22 mouse cellular contexts compared by ENCODE assay signal in genomic region chr3:96997770-96998169, GRCm38 (mm10).
DNase-seq lines count a peak whose midpoint lies in the region; ATAC-seq and TF ChIP-seq lines count a peak whose summit lies in the region.
"Had no signal": no experiment of that assay in that cellular context is flagged by ENCODE, and none has a peak within 500 bp of the region (broad histone marks: within the 10 kb centered on the region; RNA-seq: fewer than 3 reads in every experiment).

No protein-coding gene starts in this region.

- no peak overlapping the region for H3K4me3 ChIP-seq in liver, postnatal 0 days (ENCODE audit: low read depth, low read length)
- no peak overlapping the region for H3K4me3 ChIP-seq in liver, embryonic 12.5 days
- no peak overlapping the region for H3K4me3 ChIP-seq in midbrain, embryonic 14.5 days (replicated peaks; ENCODE audit: low read depth, low read length)
- H3K4me3 ChIP-seq in hindbrain, embryonic 11.5 days (ENCODE audit: low read depth, low read length), result no peak overlapping the region
- H3K4me3 ChIP-seq: embryonic facial prominence, embryonic 10.5 days; heart, embryonic 13.5 days; hindbrain, embryonic 15.5 days; intestine, embryonic 15.5 days; limb, embryonic 15.5 days; lung, embryonic 15.5 days had no signal

- H3K4me2 ChIP-seq in liver, postnatal 0 days (ENCODE audit: low read depth, low read length), result no peak overlapping the region
- no peak overlapping the region for H3K4me2 ChIP-seq in liver, embryonic 12.5 days
- no peak overlapping the region for H3K4me2 ChIP-seq in midbrain, embryonic 14.5 days (ENCODE audit: low read length)
- H3K4me2 ChIP-seq in hindbrain, embryonic 11.5 days (replicated peaks; ENCODE audit: low read depth, low read length), result no peak overlapping the region
- H3K4me2 ChIP-seq: heart, embryonic 13.5 days; hindbrain, embryonic 15.5 days; intestine, embryonic 15.5 days; limb, embryonic 15.5 days; lung, embryonic 15.5 days; midbrain, embryonic 11.5 days had no signal

- no peaks in the 10 kb centered on the region for H3K36me3 ChIP-seq in liver, postnatal 0 days (replicated peaks; ENCODE audit: insufficient read depth, low read length)
- H3K36me3 ChIP-seq in liver, embryonic 12.5 days, result no peaks in the 10 kb centered on the region
- H3K36me3 ChIP-seq in midbrain, embryonic 14.5 days (ENCODE audit: control insufficient read depth, insufficient read depth, low read length), result no peaks in the 10 kb centered on the region
- no peaks in the 10 kb centered on the region for H3K36me3 ChIP-seq in hindbrain, embryonic 11.5 days (ENCODE audit: control insufficient read depth, insufficient read depth, low read length)
- H3K36me3 ChIP-seq: embryonic facial prominence, embryonic 10.5 days; heart, embryonic 13.5 days; hindbrain, embryonic 15.5 days; intestine, embryonic 15.5 days; limb, embryonic 15.5 days; lung, embryonic 15.5 days had no signal

- H3K27ac ChIP-seq in liver, postnatal 0 days (ENCODE audit: low read depth), result no peak overlapping the region
- H3K27ac ChIP-seq in liver, embryonic 12.5 days, result no peak overlapping the region
- no peak overlapping the region for H3K27ac ChIP-seq in midbrain, embryonic 14.5 days (replicated peaks; ENCODE audit: low read depth, low read length)
- H3K27ac ChIP-seq in hindbrain, embryonic 11.5 days (ENCODE audit: low read depth, low read length), result no peak overlapping the region
- H3K27ac ChIP-seq: embryonic facial prominence, embryonic 10.5 days; heart, embryonic 13.5 days; hindbrain, embryonic 15.5 days; intestine, embryonic 15.5 days; limb, embryonic 15.5 days; lung, embryonic 15.5 days; stomach, postnatal 0 days had no signal

- no peaks in the 10 kb centered on the region for H3K27me3 ChIP-seq in liver, postnatal 0 days (ENCODE audit: insufficient read depth, low read length)
- no peaks in the 10 kb centered on the region for H3K27me3 ChIP-seq in liver, embryonic 12.5 days (replicated peaks)
- no peaks in the 10 kb centered on the region for H3K27me3 ChIP-seq in midbrain, embryonic 14.5 days (ENCODE audit: control insufficient read depth, insufficient read depth, low read length)
- no peaks in the 10 kb centered on the region for H3K27me3 ChIP-seq in hindbrain, embryonic 11.5 days (ENCODE audit: control insufficient read depth, insufficient read depth, low read length)
- H3K27me3 ChIP-seq: hindbrain, embryonic 15.5 days; intestine, embryonic 15.5 days; limb, embryonic 15.5 days; lung, embryonic 15.5 days; Patski had no signal

- no peak for ATAC-seq in liver, postnatal 0 days
- no peak for ATAC-seq in liver, embryonic 12.5 days
- no peak for ATAC-seq in midbrain, embryonic 14.5 days (ENCODE audit: low FRiP score, low TSS enrichment)
- no peak for ATAC-seq in hindbrain, embryonic 11.5 days (ENCODE audit: low FRiP score)
- ATAC-seq: CD4-positive, CD25-positive, alpha-beta regulatory T cell, adult 4 months; intestine, embryonic 15.5 days; Patski had no signal

- no peaks in the 10 kb centered on the region for H3K9me3 ChIP-seq in liver, postnatal 0 days (ENCODE audit: low read length)
- no peaks in the 10 kb centered on the region for H3K9me3 ChIP-seq in liver, embryonic 12.5 days (replicated peaks)
- no peaks in the 10 kb centered on the region for H3K9me3 ChIP-seq in midbrain, embryonic 14.5 days (ENCODE audit: control insufficient read depth, low read length)
- H3K9me3 ChIP-seq in hindbrain, embryonic 11.5 days (ENCODE audit: control insufficient read depth, low read length), result no peaks in the 10 kb centered on the region
- H3K9me3 ChIP-seq: embryonic facial prominence, embryonic 10.5 days; heart, embryonic 13.5 days; hindbrain, embryonic 15.5 days; intestine, embryonic 15.5 days; limb, embryonic 15.5 days; lung, embryonic 15.5 days had no signal

- WGBS in liver, postnatal 0 days (ENCODE audit: insufficient replicate concordance), result 21% methylated on average over 6 of the region's 6 CpGs
- WGBS in liver, embryonic 12.5 days (ENCODE audit: insufficient replicate concordance), result 20% methylated on average over 6 of the region's 6 CpGs
- WGBS in midbrain, embryonic 14.5 days, result 70% methylated on average over 6 of the region's 6 CpGs
- WGBS in hindbrain, embryonic 11.5 days, result 63% methylated on average over 6 of the region's 6 CpGs

- peak; percentile 5 for DNase-seq in adrenal gland, postnatal 10 days
- DNase-seq in adrenal gland, adult 18-20 months (ENCODE audit: low spot score in 2 of 2), result no peak
- DNase-seq in liver, postnatal 0 days, result peak; percentile 16
- DNase-seq in lung, postnatal 25 days (ENCODE audit: low spot score), result peak; percentile 23
- DNase-seq in midbrain, embryonic 14.5 days, result no peak
- no peak for DNase-seq in cerebellum, adult 18-20 months
- DNase-seq in hindbrain, embryonic 11.5 days (ENCODE audit: low spot score), result no peak
- DNase-seq: adrenal gland, postnatal 14 days; cerebellum, postnatal 10 days; heart, postnatal 36 days; retina, postnatal 1 day had no signal

- no peak for TF ChIP-seq CTCF in liver, postnatal 0 days (IDR thresholded peaks at IDR 0.05; ENCODE audit: low read depth)

- H3K9ac ChIP-seq in liver, postnatal 0 days (replicated peaks), result no peak overlapping the region
- no peak overlapping the region for H3K9ac ChIP-seq in liver, embryonic 12.5 days
- H3K9ac ChIP-seq in midbrain, embryonic 14.5 days (replicated peaks; ENCODE audit: low read length), result no peak overlapping the region
- no peak overlapping the region for H3K9ac ChIP-seq in hindbrain, embryonic 11.5 days (ENCODE audit: low read depth, low read length)
- H3K9ac ChIP-seq: heart, embryonic 13.5 days; hindbrain, embryonic 15.5 days; intestine, embryonic 15.5 days; limb, embryonic 15.5 days; lung, embryonic 15.5 days had no signal

- H3K4me1 ChIP-seq in liver, postnatal 0 days (ENCODE audit: insufficient read depth), result no peaks in the 10 kb centered on the region
- no peaks in the 10 kb centered on the region for H3K4me1 ChIP-seq in liver, embryonic 12.5 days
- no peaks in the 10 kb centered on the region for H3K4me1 ChIP-seq in midbrain, embryonic 14.5 days (ENCODE audit: control insufficient read depth, insufficient read depth, low read length)
- no peaks in the 10 kb centered on the region for H3K4me1 ChIP-seq in hindbrain, embryonic 11.5 days (replicated peaks; ENCODE audit: control insufficient read depth, insufficient read depth, low read length)
- H3K4me1 ChIP-seq: hindbrain, embryonic 15.5 days; intestine, embryonic 15.5 days; lung, embryonic 15.5 days had no signal

- no peak for TF ChIP-seq EP300 in liver, postnatal 0 days (IDR thresholded peaks at IDR 0.05; ENCODE audit: low read depth)

Comparison
In these comparisons a context has a peak if more than half of its experiments do, and no peak if none do; other contexts are left out.
1. DNase-seq: peak in adrenal gland, postnatal 10 days (single experiment), liver, postnatal 0 days (single experiment) and lung, postnatal 25 days (single experiment); none in adrenal gland, adult 18-20 months (0 of 2), midbrain, embryonic 14.5 days (single experiment), cerebellum, adult 18-20 months (0 of 2) and hindbrain, embryonic 11.5 days (single experiment).